Comparison of ENCODE assay signal across 15 mouse cellular contexts in the genomic region with DNA sequence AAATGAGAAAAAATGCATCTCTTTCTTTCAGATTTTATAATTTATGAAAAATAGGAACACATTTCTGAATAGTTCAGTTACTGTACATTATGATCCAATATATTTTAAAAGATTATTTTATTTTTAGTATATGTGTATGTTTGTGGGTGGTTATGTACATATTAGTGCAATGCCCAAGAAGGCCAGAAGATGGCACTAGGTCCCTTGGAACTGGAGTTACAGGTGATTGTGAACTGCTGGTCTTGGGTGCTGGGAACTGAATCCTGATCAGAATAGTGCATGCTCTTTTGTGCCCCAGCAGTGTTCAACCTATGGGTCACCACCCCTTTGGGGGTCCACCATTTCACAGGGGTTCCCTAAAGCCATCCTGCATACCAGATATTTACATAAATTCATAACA. TPM values are rescaled to one million over a fixed set of nuclear protein-coding genes. Genes with fewer than 3 reads are reported as not detected.
DNase-seq lines count a peak whose midpoint lies in the region; ATAC-seq and TF ChIP-seq lines count a peak whose summit lies in the region.
"Had no signal": no experiment of that assay in that cellular context is flagged by ENCODE, and none has a peak within 500 bp of the region (broad histone marks: within the 10 kb centered on the region; RNA-seq: fewer than 3 reads in every experiment).

No protein-coding gene starts in this region.

- no peak for DNase-seq in hindbrain, postnatal 0 days (ENCODE audit: low spot score)
- DNase-seq in thymus, adult 2 months = peak; percentile 6
- no peak for DNase-seq in thymus, postnatal 10 days (ENCODE audit: low spot score in 2 of 2)
- peak; percentile 73 for DNase-seq in MEL (ENCODE audit: low read depth, low spot score)
- peak; percentile 27 for DNase-seq in splenic B cell, adult 2 months (ENCODE audit: low read depth, low spot score)
- no peak for DNase-seq in gastrocnemius, postnatal 25 days
- DNase-seq in adrenal gland, adult 2 months = no peak
- DNase-seq: adrenal gland, postnatal 36 days; cerebellum, adult 8-10 months; gastrocnemius, postnatal 14 days; kidney, postnatal 10 days had no signal

- H3K27me3 ChIP-seq in hindbrain, postnatal 0 days (ENCODE audit: insufficient read depth, low read length) = no peaks in the 10 kb centered on the region
- H3K27me3 ChIP-seq in hindbrain, embryonic 12.5 days = no peaks in the 10 kb centered on the region
- no peaks in the 10 kb centered on the region for H3K27me3 ChIP-seq in thymus, adult 2 months (ENCODE audit: control insufficient read depth, insufficient read depth, low read length)
- H3K27me3 ChIP-seq in MEL (ENCODE audit: control insufficient read depth in 1 of 2, insufficient read depth in 2 of 2, low read length in 2 of 2) = no peaks in the 10 kb centered on the region
- no peaks in the 10 kb centered on the region for H3K27me3 ChIP-seq in splenic B cell, adult 2 months (ENCODE audit: control insufficient read depth, insufficient read depth, low read length, poor library complexity, severe bottlenecking)
- H3K27me3 ChIP-seq: liver, embryonic 15.5 days had no signal

- H3K36me3 ChIP-seq in hindbrain, postnatal 0 days (ENCODE audit: insufficient read depth, low read length) = peaks cover 44% of the 10 kb centered on the region
- H3K36me3 ChIP-seq in hindbrain, embryonic 12.5 days = peaks cover 65% of the 10 kb centered on the region
- H3K36me3 ChIP-seq in thymus, adult 2 months (ENCODE audit: control insufficient read depth, insufficient read depth, low read length) = peaks cover 18% of the 10 kb centered on the region
- H3K36me3 ChIP-seq in MEL (ENCODE audit: control insufficient read depth in 1 of 2, insufficient read depth in 2 of 2, low read length in 2 of 2) = no peaks in the 10 kb centered on the region; a peak in 1 of 4 replicates
- H3K36me3 ChIP-seq in splenic B cell, adult 2 months (ENCODE audit: control insufficient read depth, insufficient read depth, low read length, poor library complexity, severe bottlenecking) = peaks cover 7% of the 10 kb centered on the region; the same call in 1 of the 2 replicates

- TF ChIP-seq EP300 in MEL (IDR thresholded peaks at IDR 0.05; ENCODE audit: low read depth in 1 of 2, low read length in 2 of 2) = no peak

- H3K4me1 ChIP-seq in hindbrain, postnatal 0 days (ENCODE audit: insufficient read depth, low read length) = no peaks in the 10 kb centered on the region
- no peaks in the 10 kb centered on the region for H3K4me1 ChIP-seq in hindbrain, embryonic 12.5 days
- H3K4me1 ChIP-seq in thymus, adult 2 months (replicated peaks; ENCODE audit: control insufficient read depth, insufficient read depth, low read length) = no peaks in the 10 kb centered on the region
- no peaks in the 10 kb centered on the region for H3K4me1 ChIP-seq in MEL (ENCODE audit: control insufficient read depth in 1 of 2, insufficient read depth in 2 of 2, low read length in 2 of 2)
- H3K4me1 ChIP-seq: forebrain, embryonic 10.5 days; liver, embryonic 15.5 days had no signal

- no peak overlapping the region for H3K9ac ChIP-seq in hindbrain, postnatal 0 days (replicated peaks; ENCODE audit: low read length)
- H3K9ac ChIP-seq in hindbrain, embryonic 12.5 days = no peak overlapping the region
- no peak overlapping the region for H3K9ac ChIP-seq in MEL (ENCODE audit: control insufficient read depth, low read depth, low read length, poor library complexity, severe bottlenecking)
- H3K9ac ChIP-seq: liver, embryonic 15.5 days had no signal

- H3K79me2 ChIP-seq in MEL (ENCODE audit: control insufficient read depth, insufficient read depth, low read length, poor library complexity) = no peaks in the 10 kb centered on the region

- no peak overlapping the region for H3K4me2 ChIP-seq in hindbrain, postnatal 0 days (ENCODE audit: low read depth, low read length)
- H3K4me2 ChIP-seq in hindbrain, embryonic 12.5 days (replicated peaks) = no peak overlapping the region
- H3K4me2 ChIP-seq: liver, embryonic 15.5 days had no signal

- no peaks in the 10 kb centered on the region for H3K9me3 ChIP-seq in hindbrain, postnatal 0 days (ENCODE audit: low read length)
- no peaks in the 10 kb centered on the region for H3K9me3 ChIP-seq in hindbrain, embryonic 12.5 days (replicated peaks)
- H3K9me3 ChIP-seq in MEL (replicated peaks; ENCODE audit: insufficient read depth, low read length) = no peaks in the 10 kb centered on the region
- H3K9me3 ChIP-seq: liver, embryonic 15.5 days had no signal

- ATAC-seq in hindbrain, postnatal 0 days = no peak
- no peak for ATAC-seq in hindbrain, embryonic 12.5 days (ENCODE audit: low FRiP score)
- ATAC-seq: hindbrain, embryonic 16.5 days had no signal

- H3K27ac ChIP-seq in hindbrain, postnatal 0 days = no peak overlapping the region
- no peak overlapping the region for H3K27ac ChIP-seq in hindbrain, embryonic 12.5 days
- no peak overlapping the region for H3K27ac ChIP-seq in thymus, adult 2 months (ENCODE audit: control insufficient read depth, insufficient read depth, low read length)
- no peak overlapping the region for H3K27ac ChIP-seq in MEL (ENCODE audit: control insufficient read depth, low read depth, low read length)
- H3K27ac ChIP-seq: forebrain, embryonic 10.5 days; liver, embryonic 15.5 days had no signal

- TF ChIP-seq CTCF in hindbrain, postnatal 0 days (IDR thresholded peaks at IDR 0.05; ENCODE audit: low read depth) = peak; percentile 30; the same call in 1 of the 2 replicates
- TF ChIP-seq CTCF in thymus, adult 2 months (IDR thresholded peaks at IDR 0.05; ENCODE audit: borderline replicate concordance, control insufficient read depth, extremely low read depth, insufficient read depth, low read length, poor library complexity) = no peak
- peak; percentile 56 to 87 (median 68) for TF ChIP-seq CTCF in MEL (IDR thresholded peaks at IDR 0.05 in 2 of 3, conservative IDR thresholded peaks at IDR 0.05 in 1 of 3; ENCODE audit: control insufficient read depth in 1 of 3, insufficient read depth in 1 of 3, low read depth in 2 of 3, low read length in 3 of 3, poor library complexity in 1 of 3, severe bottlenecking in 1 of 3)

- TF ChIP-seq POLR2A in thymus, adult 2 months (IDR thresholded peaks at IDR 0.05; ENCODE audit: control insufficient read depth, extremely low read depth, insufficient read depth, low read length, poor library complexity) = no peak
- TF ChIP-seq POLR2A in MEL (IDR thresholded peaks at IDR 0.05; ENCODE audit: control insufficient read depth in 1 of 2, insufficient read depth in 1 of 2, low read depth in 1 of 2, low read length in 2 of 2, poor library complexity in 1 of 2) = no peak

- peak; percentile 93 for TF ChIP-seq RAD21 in MEL (IDR thresholded peaks at IDR 0.05; ENCODE audit: low read depth, low read length)

- H3K4me3 ChIP-seq in hindbrain, postnatal 0 days (ENCODE audit: low read length) = no peak overlapping the region
- no peak overlapping the region for H3K4me3 ChIP-seq in hindbrain, embryonic 12.5 days
- H3K4me3 ChIP-seq in thymus, adult 2 months (ENCODE audit: control insufficient read depth, insufficient read depth, low read length) = no peak overlapping the region
- H3K4me3 ChIP-seq in MEL (ENCODE audit: control insufficient read depth in 1 of 2, insufficient read depth in 1 of 2, low read depth in 2 of 2, low read length in 2 of 2) = no peak overlapping the region
- H3K4me3 ChIP-seq: forebrain, embryonic 10.5 days; liver, embryonic 15.5 days had no signal

TF ChIP-seq in MEL, 35 proteins besides CTCF, POLR2A, EP300 and RAD21:
- peak; percentile 86 for TF ChIP-seq SMC3 (IDR thresholded peaks at IDR 0.05; ENCODE audit: low read depth, low read length)
- no peak for TF ChIP-seq NELFE (IDR thresholded peaks at IDR 0.05; ENCODE audit: low read depth, low read length)
- 0 out of 2 replicates have a peak, but pooled peaks have one; percentile 4 for TF ChIP-seq BHLHE40 (IDR thresholded peaks at IDR 0.05; ENCODE audit: borderline replicate concordance, low read depth, low read length)
- peak; percentile 80 for TF ChIP-seq ZC3H11A (IDR thresholded peaks at IDR 0.05; ENCODE audit: low read depth, low read length)
- no peak for TF ChIP-seq NRF1 (IDR thresholded peaks at IDR 0.05; ENCODE audit: insufficient read depth, low read depth, low read length, poor library complexity, severe bottlenecking)

RNA-seq across cellular contexts. Expression of gene Cplane1, which starts 31.4 kb away (rescaled TPM):
- total RNA-seq in hindbrain, postnatal 0 days (2014; rRNA removed) = 19.4 and 22.6 TPM in 2 replicates
- polyA plus RNA-seq in hindbrain, postnatal 0 days (2015; fragmentation: Nextera tagmentation; extraction: Ambion mirVana) = 13.4 and 14.6 TPM in 2 replicates
- polyA plus RNA-seq in hindbrain, embryonic 12.5 days (2016; fragmentation: Nextera tagmentation; extraction: Ambion mirVana) = 17.8 and 19.3 TPM in 2 replicates
- 6.3 and 7.2 TPM in 2 replicates for polyA plus RNA-seq in thymus, adult 2 months (2012; rRNA removed)
- total RNA-seq in MEL (2012; rRNA removed) = 2.9 and 3.4 TPM in 2 replicates
- 1 to 10 TPM in 1 of 2 experiments, not detected in 1; 6.3 TPM for polyA plus RNA-seq in MEL (2012; ENCODE audit: insufficient read depth in 1 of 2, insufficient read length in 2 of 2, low read depth in 1 of 2, low replicate concordance in 2 of 2, missing spikeins in 1 of 2)
- total RNA-seq in gastrocnemius, postnatal 25 days (2021) = 1 to 10 TPM; 2.4 to 2.9 TPM
- 1 to 10 TPM; 8.7 to 8.9 TPM for total RNA-seq in adrenal gland, adult 2 months (2021)
- polyA plus RNA-seq in adrenal gland, adult 2 months (2012; rRNA removed) = 2.0 and 2.1 TPM in 2 replicates

Comparison
In these comparisons a context has a peak if more than half of its experiments do, and no peak if none do; other contexts are left out.
1. DNase-seq: peak in thymus, adult 2 months (single experiment), MEL (single experiment) and splenic B cell, adult 2 months (single experiment); none in hindbrain, postnatal 0 days (single experiment), thymus, postnatal 10 days (0 of 2), gastrocnemius, postnatal 25 days (single experiment) and adrenal gland, adult 2 months (single experiment).